Mouse (Mus musculus) midbrain, embryonic 12.5 days (tissue): ENCODE data around the gene Pacs1. TPM values are rescaled to one million over a fixed set of nuclear protein-coding genes. Genes with fewer than 3 reads are reported as not detected.
"Not testable (repeated sequence)": the region's sequence is repeated elsewhere in the genome, so short reads cannot be mapped to it uniquely, and the experiment has no call there.

Source experiments
- ATAC-seq: fragments of 200-750 bp; cut with Nextera tagmentation; 2 replicates; pipeline ENCODE4 v1.8.0; 2017; ENCODE audit warnings: low read depth, moderate TSS enrichment, moderate library complexity; ENCODE audit not compliant: low FRiP score
- H3K27ac ChIP-seq: fragments of 300-500 bp; sonication (generic); replicated peaks from 2 replicates; pipeline ENCODE4 v1.5.1; 2016; ENCODE audit warnings: mild to moderate bottlenecking
- H3K27me3 ChIP-seq: fragments of 300-500 bp; sonication (generic); 2 replicates; pipeline ENCODE4 v1.6.1; 2016; ENCODE audit warnings: mild to moderate bottlenecking
- H3K36me3 ChIP-seq: fragments of 300-500 bp; sonication (generic); 2 replicates; pipeline ENCODE4 v1.6.1; 2016
- H3K4me1 ChIP-seq: fragments of 300-500 bp; sonication (generic); 2 replicates; pipeline ENCODE4 v1.6.1; 2016
- H3K4me2 ChIP-seq: fragments of 300-500 bp; sonication (generic); replicated peaks from 2 replicates; pipeline ENCODE4 v1.6.1; 2016; ENCODE audit warnings: mild to moderate bottlenecking, moderate library complexity
- H3K4me3 ChIP-seq: fragments of 300-500 bp; sonication (generic); 2 replicates; pipeline ENCODE4 v1.5.1; 2016; ENCODE audit warnings: mild to moderate bottlenecking
- H3K9ac ChIP-seq: fragments of 300-500 bp; sonication (generic); replicated peaks from 2 replicates; pipeline ENCODE4 v1.6.1; 2016; ENCODE audit warnings: mild to moderate bottlenecking, moderate library complexity
- H3K9me3 ChIP-seq: fragments of 300-500 bp; sonication (generic); 2 replicates; pipeline ENCODE4 v1.6.1; 2016; ENCODE audit warnings: mild to moderate bottlenecking
- WGBS: fragments of 180-500 bp; shearing (Covaris S2); methylation state at CpG from one replicate; pipeline ENCODE4 v1.1.7; 2016; 5-methylcytosine and 5-hydroxymethylcytosine counted together
- polyA plus RNA-seq: library from polyadenylated mRNA; unstranded; fragments of >200 nt; fragmentation: Nextera tagmentation; extraction: Ambion mirVana; gene quantifications from 2 replicates; pipeline ENCODE4 v1.2.1, GENCODE M21; 2016

Pacs1 gene
- polyA plus RNA-seq, 1 experiment from 2014 or later = 32.5 TPM

- no peak; the same call in 1 of the 2 replicates for ATAC-seq
Measured at GRCm38 (mm10) chr19:5093481-5094242, 179.3 kb downstream of the Pacs1 start.

GRCm38 (mm10) chr19:5092083-5092482 lies 180.8 kb downstream of the Pacs1 start:
- Histone ChIP-seq H3K9ac (no peak overlapping the region), H3K4me3 (no peak overlapping the region), H3K27ac (no peak overlapping the region), H3K36me3 (peaks cover 36% of the 10 kb centered on the region), H3K9me3 (no peaks in the 10 kb centered on the region), H3K4me2 (no peak overlapping the region), H3K4me1 (peaks cover 60% of the 10 kb centered on the region), H3K27me3 (no peaks in the 10 kb centered on the region)
- WGBS = 84% methylated on average over 10 of the region's 10 CpGs
- ATAC-seq = no peak

More at GRCm38 (mm10) chr19:5093481-5094242, 179.3 kb downstream of the Pacs1 start:
- peak overlapping the region; percentile 93 for H3K4me2 ChIP-seq
- peaks cover 36% of the 10 kb centered on the region for H3K36me3 ChIP-seq
- no peaks in the 10 kb centered on the region for H3K9me3 ChIP-seq
- peaks cover 64% of the 10 kb centered on the region for H3K4me1 ChIP-seq
- 71% methylated on average over 12 of the region's 12 CpGs for WGBS
- H3K9ac ChIP-seq = peak overlapping the region; percentile 32
- no peaks in the 10 kb centered on the region for H3K27me3 ChIP-seq
- peak overlapping the region; percentile 78 for H3K4me3 ChIP-seq
- peak overlapping the region; percentile 93 for H3K27ac ChIP-seq

- WGBS = 91% methylated on average over 4 of the region's 4 CpGs
- peaks cover 42% of the 10 kb centered on the region for H3K4me1 ChIP-seq
Measured at GRCm38 (mm10) chr19:5089324-5089723, 183.6 kb downstream of the Pacs1 start.

GRCm38 (mm10) chr19:5087884-5088728 lies 184.8 kb downstream of the Pacs1 start, which contains the start of gene Yif1a:
TSS of gene Yif1a (plus strand) at chr19:5088538.
- WGBS = under 1% methylated on average over 58 of the region's 58 CpGs
- peak within 1 kb of the TSS; percentile 73 for H3K9ac ChIP-seq
- peak within 1 kb of the TSS; percentile 89 for H3K4me2 ChIP-seq
- peak within 1 kb of the TSS; percentile 91 for H3K27ac ChIP-seq
- H3K27me3 ChIP-seq = peaks cover 36% of the 10 kb centered on the region
- H3K4me1 ChIP-seq = peaks cover 30% of the 10 kb centered on the region
- peak within 1 kb of the TSS; percentile 89 for H3K4me3 ChIP-seq
- ATAC-seq = peak; percentile 95
- peaks cover 28% of the 10 kb centered on the region for H3K36me3 ChIP-seq
- no peaks in the 10 kb centered on the region for H3K9me3 ChIP-seq

More at GRCm38 (mm10) chr19:5089324-5089723, 183.6 kb downstream of the Pacs1 start:
- peak overlapping the region; percentile 89 for H3K4me3 ChIP-seq
- peak overlapping the region; percentile 73; the same call in 1 of the 2 replicates for H3K9ac ChIP-seq
- ATAC-seq = no peak
- H3K27ac ChIP-seq = no peak overlapping the region
- peaks cover 36% of the 10 kb centered on the region for H3K36me3 ChIP-seq
- peaks cover 24% of the 10 kb centered on the region for H3K27me3 ChIP-seq
- peak overlapping the region; percentile 89 for H3K4me2 ChIP-seq
- no peaks in the 10 kb centered on the region for H3K9me3 ChIP-seq

- not testable (repeated sequence) for H3K4me3 ChIP-seq, H3K27ac ChIP-seq, H3K9ac ChIP-seq, ATAC-seq, H3K4me2 ChIP-seq, H3K9me3 ChIP-seq
- Histone ChIP-seq H3K27me3 (peaks cover 52% of the 10 kb centered on the region), H3K4me1 (peaks cover 27% of the 10 kb centered on the region), H3K36me3 (peaks cover 12% of the 10 kb centered on the region)
- WGBS = 71% methylated on average over 4 of the region's 4 CpGs
Measured at GRCm38 (mm10) chr19:5086533-5086932, 186.4 kb downstream of the Pacs1 start.

- Histone ChIP-seq H3K9ac (peak within 1 kb of the TSS; percentile 56), H3K9me3 (no peaks in the 10 kb centered on the region), H3K4me1 (peaks cover 27% of the 10 kb centered on the region), H3K27me3 (peaks cover 64% of the 10 kb centered on the region), H3K4me2 (peak within 1 kb of the TSS; percentile 72), H3K36me3 (peaks cover 1% of the 10 kb centered on the region; the same call in 1 of the 2 replicates), H3K4me3 (peak within 1 kb of the TSS; percentile 47), H3K27ac (no peak within 1 kb of the TSS)
- WGBS = under 1% methylated on average over 69 of the region's 69 CpGs
- ATAC-seq = no peak
Measured at GRCm38 (mm10) chr19:5085145-5085863, 187.6 kb downstream of the Pacs1 start, which contains the start of gene Tmem151a. TSS of gene Tmem151a (minus strand) at chr19:5085531.

- Histone ChIP-seq H3K4me1 (peaks cover 27% of the 10 kb centered on the region), H3K36me3 (no peaks in the 10 kb centered on the region), H3K9ac (peak overlapping the region; percentile 56; the same call in 1 of the 2 replicates), H3K4me3 (peak overlapping the region; percentile 47), H3K27me3 (peaks cover 70% of the 10 kb centered on the region), H3K9me3 (no peaks in the 10 kb centered on the region), H3K27ac (no peak overlapping the region), H3K4me2 (peak overlapping the region; percentile 72)
- WGBS = 7% methylated on average over 15 of the region's 15 CpGs
- no peak for ATAC-seq
Measured at GRCm38 (mm10) chr19:5084834-5085144, 188.1 kb downstream of the Pacs1 start.

GRCm38 (mm10) chr19:5083961-5084833 lies 188.7 kb downstream of the Pacs1 start:
- H3K36me3 ChIP-seq = no peaks in the 10 kb centered on the region
- no peak overlapping the region for H3K9ac ChIP-seq
- WGBS = 75% methylated on average over 3 of the region's 3 CpGs
- H3K27me3 ChIP-seq = peaks cover 73% of the 10 kb centered on the region
- peak overlapping the region; percentile 72; the same call in 1 of the 2 replicates for H3K4me2 ChIP-seq
- ATAC-seq = no peak
- H3K9me3 ChIP-seq = no peaks in the 10 kb centered on the region
- peak overlapping the region; percentile 47; the same call in 1 of the 2 replicates for H3K4me3 ChIP-seq
- peaks cover 22% of the 10 kb centered on the region for H3K4me1 ChIP-seq
- H3K27ac ChIP-seq = no peak overlapping the region
